Comparison of ENCODE assay signal across 8 mouse cellular contexts in the genomic region with DNA sequence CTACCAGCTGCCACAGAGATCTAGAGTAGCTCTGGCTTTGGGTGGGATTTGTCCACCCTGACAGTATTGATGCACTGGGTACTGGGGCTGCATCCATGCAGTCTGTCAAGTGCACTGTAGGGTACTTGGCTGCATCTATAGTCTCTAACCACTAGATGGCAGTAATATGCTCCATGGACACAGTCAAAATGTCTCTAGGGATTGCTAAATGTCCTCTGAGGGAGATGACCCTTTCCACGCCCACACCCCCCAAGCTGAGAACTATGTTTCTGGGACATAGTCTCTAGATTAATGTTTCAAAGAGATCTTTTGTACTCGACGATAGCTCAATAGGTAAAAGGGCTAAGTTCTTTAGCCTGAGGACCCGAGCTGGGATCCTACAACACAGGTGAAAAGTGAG. TPM values are rescaled to one million over a fixed set of nuclear protein-coding genes. Genes with fewer than 3 reads are reported as not detected.
A peak's percentile ranks its signal among the peaks of the same experiment; 100 is the strongest.
DNase-seq lines count a peak whose midpoint lies in the region; ATAC-seq and TF ChIP-seq lines count a peak whose summit lies in the region.
"Had no signal": no experiment of that assay in that cellular context is flagged by ENCODE, and none has a peak within 500 bp of the region (broad histone marks: within the 10 kb centered on the region; RNA-seq: fewer than 3 reads in every experiment).

No protein-coding gene starts in this region.

- H3K9me3 ChIP-seq in midbrain, embryonic 11.5 days (ENCODE audit: control insufficient read depth, low read length): no peaks in the 10 kb centered on the region
- H3K9me3 ChIP-seq: heart, embryonic 15.5 days had no signal

- H3K4me2 ChIP-seq in midbrain, embryonic 11.5 days: no peak overlapping the region
- H3K4me2 ChIP-seq: heart, embryonic 15.5 days had no signal

- H3K27me3 ChIP-seq in midbrain, embryonic 11.5 days (ENCODE audit: control insufficient read depth, insufficient read depth, low read length): no peaks in the 10 kb centered on the region
- H3K27me3 ChIP-seq: heart, embryonic 15.5 days had no signal

- no peak for TF ChIP-seq POLR2A in embryonic fibroblast, embryonic 13.5 days (IDR thresholded peaks at IDR 0.05; ENCODE audit: low read depth, low read length)

- H3K4me3 ChIP-seq in embryonic fibroblast, embryonic 13.5 days (ENCODE audit: insufficient read depth, low read length): no peak overlapping the region
- no peak overlapping the region for H3K4me3 ChIP-seq in midbrain, embryonic 11.5 days (ENCODE audit: low read depth, low read length)
- H3K4me3 ChIP-seq: heart, embryonic 15.5 days had no signal

- intact Hi-C loops in left cerebral cortex, postnatal 25 days (cut with DNase I): no loop called here

- DNase-seq in left cerebral cortex, adult 11 months (ENCODE audit: low spot score): peak; percentile 2
- no peak for DNase-seq in left cerebral cortex, postnatal 25 days (ENCODE audit: low spot score in 2 of 2)
- DNase-seq in WW6 (ENCODE audit: low read depth, low spot score): peak; percentile 34
- DNase-seq in right cerebral cortex, postnatal 4 days: no peak
- DNase-seq in midbrain, embryonic 11.5 days (ENCODE audit: low spot score, missing footprints): no peak

- no peak overlapping the region for H3K27ac ChIP-seq in embryonic fibroblast, embryonic 13.5 days (ENCODE audit: insufficient read depth, low read length)
- H3K27ac ChIP-seq in midbrain, embryonic 11.5 days (ENCODE audit: low read depth, low read length): no peak overlapping the region
- H3K27ac ChIP-seq: heart, embryonic 15.5 days had no signal

- no peaks in the 10 kb centered on the region for H3K36me3 ChIP-seq in midbrain, embryonic 11.5 days (ENCODE audit: control insufficient read depth, insufficient read depth, low read length)
- H3K36me3 ChIP-seq: heart, embryonic 15.5 days had no signal

- ATAC-seq in megakaryocyte, adult 5-6 weeks (ENCODE audit: poor library complexity, severe bottlenecking): peak; percentile 82
- no peak for ATAC-seq in midbrain, embryonic 11.5 days (ENCODE audit: low FRiP score)

- TF ChIP-seq CTCF in embryonic fibroblast, embryonic 13.5 days (IDR thresholded peaks at IDR 0.05; ENCODE audit: borderline replicate concordance, insufficient read depth, low read length): 0 out of 2 replicates have a peak, but pooled peaks have one; percentile 13

- 37% methylated on average over 4 of the region's 4 CpGs for WGBS in midbrain, embryonic 11.5 days

- no peak overlapping the region for H3K9ac ChIP-seq in midbrain, embryonic 11.5 days (ENCODE audit: low read length)
- H3K9ac ChIP-seq: heart, embryonic 15.5 days had no signal

- H3K4me1 ChIP-seq in embryonic fibroblast, embryonic 13.5 days (ENCODE audit: control insufficient read depth, insufficient read depth, low read length): no peaks in the 10 kb centered on the region
- H3K4me1 ChIP-seq in midbrain, embryonic 11.5 days (ENCODE audit: control insufficient read depth, insufficient read depth, low read length): no peaks in the 10 kb centered on the region
- H3K4me1 ChIP-seq: heart, embryonic 15.5 days had no signal

RNA-seq across cellular contexts. Expression of a gene that starts 42.8 kb away (rescaled TPM):
- total RNA-seq in left cerebral cortex, postnatal 25 days (2021): 10 to 100 TPM in 1 of 2 experiments, 1 to 10 TPM in 1; 9.7 to 12.4 TPM
- polyA plus RNA-seq in embryonic fibroblast, embryonic 13.5 days (2011; ENCODE audit: insufficient read length, low read depth, missing spikeins): 22.3 and 25.6 TPM in 2 replicates
- total RNA-seq in megakaryocyte, adult 5-6 weeks (2015): 0.21 and 0.27 TPM in 2 replicates
- total RNA-seq in megakaryocyte, adult 5-6 weeks (2017): 0.11 and 0.12 TPM in 2 replicates
- 0.73 and 0.87 TPM in 2 replicates for polyA plus RNA-seq in midbrain, embryonic 11.5 days (2014; fragmentation: Nextera tagmentation; extraction: Ambion mirVana)

Comparison
In these comparisons a context has a peak if more than half of its experiments do, and no peak if none do; other contexts are left out.
1. DNase-seq: peak in left cerebral cortex, adult 11 months (single experiment) and WW6 (single experiment); none in left cerebral cortex, postnatal 25 days (0 of 2), right cerebral cortex, postnatal 4 days (single experiment) and midbrain, embryonic 11.5 days (single experiment).
2. RNA of a gene that starts 42.8 kb away (total RNA-seq): 9.7 to 12.4 TPM in left cerebral cortex, postnatal 25 days; 0.11 to 0.27 TPM in megakaryocyte, adult 5-6 weeks; every median in the first group is over 4 times any median in the second.